Mouse (Mus musculus) CH12.LX (cell line): Measurements from ENCODE around the gene 1700019N19Rik.

Source experiments
- CHD1 ChIP-seq: IDR thresholded peaks from 2 replicates; pipeline ENCODE4 v1.6.1; 2012; ENCODE audit warnings: low read depth, low read length, improper control_type of control experiment, inconsistent platforms
- CHD2 ChIP-seq: IDR thresholded peaks from 2 replicates; pipeline ENCODE4 v1.6.1; 2011; ENCODE audit warnings: low read length, improper control_type of control experiment
- CTCF ChIP-seq, 2 experiments: IDR thresholded peaks in 1 of 2; conservative IDR thresholded peaks in 1 of 2; 2 replicates each; pipeline ENCODE4 v1.5.1; 2011 to 2012; ENCODE audit warnings: low read depth in 2 of 2, low read length in 2 of 2, improper control_type of control experiment in 1 of 2, inconsistent platforms in 1 of 2, mild to moderate bottlenecking in 1 of 2, moderate library complexity in 1 of 2
- E2F4 ChIP-seq: IDR thresholded peaks from 2 replicates; pipeline ENCODE4 v1.6.1; 2011; ENCODE audit warnings: low read depth, low read length, improper control_type of control experiment; ENCODE audit not compliant: insufficient replicate concordance
- ELF1 ChIP-seq: IDR thresholded peaks from 2 replicates; pipeline ENCODE4 v1.6.1; 2014; ENCODE audit warnings: low read depth, mild to moderate bottlenecking, inconsistent platforms, low read length, improper control_type of control experiment
- EP300 ChIP-seq: IDR thresholded peaks from 2 replicates; pipeline ENCODE4 v1.6.1; 2011; ENCODE audit warnings: low read length, improper control_type of control experiment
- GABPA ChIP-seq: IDR thresholded peaks from 2 replicates; pipeline ENCODE4 v1.6.1; 2012; ENCODE audit warnings: low read depth, low read length, improper control_type of control experiment, inconsistent platforms; ENCODE audit not compliant: insufficient replicate concordance
- MAX ChIP-seq: IDR thresholded peaks from 2 replicates; pipeline ENCODE4 v1.6.1; 2011; ENCODE audit warnings: low read length, improper control_type of control experiment
- MXI1 ChIP-seq: IDR thresholded peaks from 2 replicates; pipeline ENCODE4 v1.6.1; 2011; ENCODE audit warnings: mild to moderate bottlenecking, low read depth, low read length, improper control_type of control experiment
- MYC ChIP-seq: IDR thresholded peaks from 2 replicates; pipeline ENCODE4 v1.6.1; 2011; ENCODE audit warnings: low read depth, mild to moderate bottlenecking, improper control_type of control experiment, low read length
- ZMIZ1 ChIP-seq: IDR thresholded peaks from 2 replicates; pipeline ENCODE4 v1.6.1; 2012; ENCODE audit warnings: low read depth, mild to moderate bottlenecking, inconsistent platforms, low read length, improper control_type of control experiment

DNA sequence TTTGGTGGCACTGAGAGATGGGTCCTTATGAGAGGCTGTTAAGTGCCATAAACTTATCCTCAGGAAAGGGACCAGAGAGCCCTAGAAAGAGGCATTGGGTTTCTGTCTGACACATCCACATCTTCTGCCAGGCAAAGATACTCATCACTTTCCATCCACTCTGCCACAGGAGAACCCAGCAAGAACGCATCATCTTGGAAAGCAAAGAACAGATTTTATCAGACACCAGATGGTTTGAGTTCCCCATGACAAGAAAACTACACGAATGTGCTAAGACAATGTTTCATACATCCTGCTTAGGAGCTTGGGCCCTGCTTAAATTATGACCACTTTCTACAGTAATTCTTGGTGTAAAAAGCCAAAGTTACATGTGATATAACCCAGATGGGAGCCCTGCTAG lies 43.4 kb downstream of the 1700019N19Rik start:
- no peak for TF ChIP-seq CTCF (conservative IDR thresholded peaks at IDR 0.05 in 1 of 2, IDR thresholded peaks at IDR 0.05 in 1 of 2; ENCODE audit: low read depth in 2 of 2, low read length in 2 of 2)
- TF ChIP-seq CHD2: no peak
- TF ChIP-seq E2F4: no peak
- TF ChIP-seq CHD1: no peak
- no peak for TF ChIP-seq EP300
- no peak for TF ChIP-seq MYC
- no peak for TF ChIP-seq MAX
- no peak for TF ChIP-seq ELF1
- TF ChIP-seq GABPA: no peak
- TF ChIP-seq ZMIZ1: no peak
- no peak for TF ChIP-seq MXI1
